In genomic region chr14:25592522-25592921, GRCm38 (mm10) we compare ENCODE assay signal across 25 mouse cellular contexts.
A peak's percentile ranks its signal among the peaks of the same experiment; 100 is the strongest.
DNase-seq lines count a peak whose midpoint lies in the region; ATAC-seq and TF ChIP-seq lines count a peak whose summit lies in the region.
"Had no signal": no experiment of that assay in that cellular context is flagged by ENCODE, and none has a peak within 500 bp of the region (broad histone marks: within the 10 kb centered on the region; RNA-seq: fewer than 3 reads in every experiment).

No protein-coding gene starts in this region.

- peak overlapping the region; percentile 21; the same call in 1 of the 2 replicates for H3K27ac ChIP-seq in forebrain, embryonic 12.5 days
- H3K27ac ChIP-seq in forebrain, embryonic 16.5 days (ENCODE audit: low read length) = no peak overlapping the region
- H3K27ac ChIP-seq in midbrain, embryonic 10.5 days (replicated peaks) = peak overlapping the region; percentile 19; the same call in 1 of the 2 replicates
- H3K27ac ChIP-seq in midbrain, postnatal 0 days (ENCODE audit: low read depth, low read length) = no peak overlapping the region
- H3K27ac ChIP-seq in midbrain, embryonic 15.5 days = 0 out of 2 replicates have a peak overlapping the region, but pooled peaks have one; percentile 17
- H3K27ac ChIP-seq: limb, embryonic 13.5 days; liver, embryonic 13.5 days; neural tube, embryonic 12.5 days had no signal

- peaks cover 64% of the 10 kb centered on the region for H3K4me1 ChIP-seq in forebrain, embryonic 12.5 days
- peaks cover 43% of the 10 kb centered on the region for H3K4me1 ChIP-seq in forebrain, embryonic 16.5 days (replicated peaks; ENCODE audit: control insufficient read depth, insufficient read depth, low read length)
- peaks cover 73% of the 10 kb centered on the region for H3K4me1 ChIP-seq in midbrain, embryonic 10.5 days
- H3K4me1 ChIP-seq in midbrain, postnatal 0 days (ENCODE audit: insufficient read depth, low read length) = peaks cover 32% of the 10 kb centered on the region
- peaks cover 59% of the 10 kb centered on the region for H3K4me1 ChIP-seq in midbrain, embryonic 15.5 days

- no peak overlapping the region for H3K4me2 ChIP-seq in forebrain, embryonic 12.5 days
- H3K4me2 ChIP-seq in forebrain, embryonic 16.5 days (ENCODE audit: low read length) = no peak overlapping the region
- no peak overlapping the region for H3K4me2 ChIP-seq in midbrain, postnatal 0 days (ENCODE audit: low read depth, low read length, poor library complexity, severe bottlenecking)
- H3K4me2 ChIP-seq in midbrain, embryonic 15.5 days = no peak overlapping the region
- H3K4me2 ChIP-seq: heart, embryonic 11.5 days; kidney, embryonic 15.5 days; limb, embryonic 13.5 days; liver, embryonic 13.5 days; lung, embryonic 14.5 days; neural tube, embryonic 12.5 days had no signal

- ATAC-seq in forebrain, embryonic 12.5 days (ENCODE audit: low FRiP score) = no peak
- no peak for ATAC-seq in forebrain, embryonic 16.5 days
- no peak for ATAC-seq in midbrain, postnatal 0 days (ENCODE audit: low FRiP score)
- no peak for ATAC-seq in midbrain, embryonic 15.5 days (replicated peaks)
- ATAC-seq: CD4-positive, CD25-positive, alpha-beta regulatory T cell, adult 4 months; Patski had no signal

- no peak for TF ChIP-seq CTCF in midbrain, postnatal 0 days (IDR thresholded peaks at IDR 0.05)

- peaks cover 28% of the 10 kb centered on the region for H3K36me3 ChIP-seq in forebrain, embryonic 12.5 days (replicated peaks)
- H3K36me3 ChIP-seq in forebrain, embryonic 16.5 days (ENCODE audit: control insufficient read depth, insufficient read depth) = no peaks in the 10 kb centered on the region
- peaks cover 72% of the 10 kb centered on the region for H3K36me3 ChIP-seq in midbrain, embryonic 10.5 days
- 0 out of 2 replicates have a peak, but pooled peaks cover under 1% of the 10 kb centered on the region for H3K36me3 ChIP-seq in midbrain, postnatal 0 days (ENCODE audit: insufficient read depth, low read length)
- H3K36me3 ChIP-seq in midbrain, embryonic 15.5 days (replicated peaks) = no peaks in the 10 kb centered on the region
- H3K36me3 ChIP-seq: G1E had no signal

- no peaks in the 10 kb centered on the region for H3K27me3 ChIP-seq in forebrain, embryonic 12.5 days
- H3K27me3 ChIP-seq in forebrain, embryonic 16.5 days (replicated peaks; ENCODE audit: control insufficient read depth, insufficient read depth, low read length) = no peaks in the 10 kb centered on the region
- H3K27me3 ChIP-seq in midbrain, embryonic 10.5 days (ENCODE audit: low read depth, poor library complexity, severe bottlenecking) = no peaks in the 10 kb centered on the region
- H3K27me3 ChIP-seq in midbrain, postnatal 0 days (ENCODE audit: insufficient read depth, low read length) = no peaks in the 10 kb centered on the region
- H3K27me3 ChIP-seq in midbrain, embryonic 15.5 days (replicated peaks) = no peaks in the 10 kb centered on the region
- H3K27me3 ChIP-seq: kidney, embryonic 15.5 days; limb, embryonic 13.5 days; liver, embryonic 13.5 days; neural tube, embryonic 12.5 days; Patski had no signal

- 54% methylated on average over 6 of the region's 6 CpGs for WGBS in forebrain, embryonic 12.5 days
- 48% methylated on average over 6 of the region's 6 CpGs for WGBS in forebrain, embryonic 16.5 days
- WGBS in midbrain, embryonic 10.5 days = 80% methylated on average over 6 of the region's 6 CpGs
- WGBS in midbrain, postnatal 0 days = 66% methylated on average over 6 of the region's 6 CpGs
- 55% methylated on average over 6 of the region's 6 CpGs for WGBS in midbrain, embryonic 15.5 days

- H3K9me3 ChIP-seq in forebrain, embryonic 12.5 days = no peaks in the 10 kb centered on the region
- H3K9me3 ChIP-seq in forebrain, embryonic 16.5 days (ENCODE audit: control insufficient read depth, low read length) = no peaks in the 10 kb centered on the region
- H3K9me3 ChIP-seq in midbrain, embryonic 10.5 days (replicated peaks) = no peaks in the 10 kb centered on the region
- no peaks in the 10 kb centered on the region for H3K9me3 ChIP-seq in midbrain, postnatal 0 days (ENCODE audit: low read length)
- H3K9me3 ChIP-seq in midbrain, embryonic 15.5 days = no peaks in the 10 kb centered on the region
- H3K9me3 ChIP-seq: kidney, embryonic 15.5 days; limb, embryonic 13.5 days; liver, embryonic 13.5 days; neural tube, embryonic 12.5 days had no signal

- DNase-seq in midbrain, embryonic 10.5 days (ENCODE audit: low spot score) = no peak
- no peak for DNase-seq in midbrain, postnatal 0 days (ENCODE audit: low spot score)
- peak; percentile 46 for DNase-seq in ES-CJ7 (ENCODE audit: low read depth, low spot score)
- no peak for DNase-seq in urinary bladder, adult 2 months (ENCODE audit: low spot score)
- DNase-seq: adrenal gland, adult 2 months; cerebellum, adult 11-12 months; cerebellum, postnatal 10 days; kidney, adult 11 months; kidney, postnatal 36 days; liver, embryonic 13.5 days; lung, embryonic 14.5 days; right cerebral cortex, adult 18-20 months; right cerebral cortex, postnatal 4 days; thymus, adult 18-20 months; thymus, postnatal 36 days had no signal

- no peak overlapping the region for H3K4me3 ChIP-seq in forebrain, embryonic 12.5 days (replicated peaks)
- H3K4me3 ChIP-seq in forebrain, embryonic 16.5 days (replicated peaks; ENCODE audit: low read length) = no peak overlapping the region
- H3K4me3 ChIP-seq in midbrain, embryonic 10.5 days = no peak overlapping the region
- H3K4me3 ChIP-seq in midbrain, postnatal 0 days (ENCODE audit: low read depth, low read length) = no peak overlapping the region
- no peak overlapping the region for H3K4me3 ChIP-seq in midbrain, embryonic 15.5 days
- H3K4me3 ChIP-seq: kidney, embryonic 15.5 days; limb, embryonic 13.5 days; liver, embryonic 13.5 days; neural tube, embryonic 12.5 days had no signal

- H3K9ac ChIP-seq in forebrain, embryonic 12.5 days = no peak overlapping the region
- no peak overlapping the region for H3K9ac ChIP-seq in forebrain, embryonic 16.5 days (replicated peaks; ENCODE audit: low read depth, low read length)
- H3K9ac ChIP-seq in midbrain, postnatal 0 days (replicated peaks; ENCODE audit: low read length, poor library complexity, severe bottlenecking) = no peak overlapping the region
- H3K9ac ChIP-seq in midbrain, embryonic 15.5 days = no peak overlapping the region
- H3K9ac ChIP-seq: kidney, embryonic 15.5 days; limb, embryonic 13.5 days; liver, embryonic 13.5 days; lung, embryonic 14.5 days; neural tube, embryonic 12.5 days had no signal

Comparison
In these comparisons a context has a peak if more than half of its experiments do, and no peak if none do; other contexts are left out.
1. H3K27ac ChIP-seq: peak in forebrain, embryonic 12.5 days (single experiment), midbrain, embryonic 10.5 days (single experiment) and midbrain, embryonic 15.5 days (single experiment); none in forebrain, embryonic 16.5 days (single experiment) and midbrain, postnatal 0 days (single experiment).